Mouse (Mus musculus) adrenal gland, postnatal 10 days (tissue): ENCODE measurements around the gene Atp13a5. TPM values are rescaled to one million over a fixed set of nuclear protein-coding genes. Genes with fewer than 3 reads are reported as not detected.

Experiments
- DNase-seq: peaks from one replicate; pipeline ENCODE4 v3.0.0; 2021; ENCODE audit warnings: mixed read lengths
- total RNA-seq, 2 experiments: library from RNA; stranded (reverse); gene quantifications; 2 replicates each; pipeline ENCODE4 v1.2.3; 2021

The Atp13a5 gene
- total RNA-seq, 2 experiments from 2014 or later = 0.27 to 0.51 TPM

- DNase-seq = no peak
Measured at GRCm38 (mm10) chr16:29204875-29205274, 173.7 kb downstream of the Atp13a5 start.

GRCm38 (mm10) chr16:29201146-29201545 is 177.4 kb downstream of the Atp13a5 start:
- no peak for DNase-seq

- no peak for DNase-seq
Measured at GRCm38 (mm10) chr16:29198461-29198860, 180.1 kb downstream of the Atp13a5 start.

GRCm38 (mm10) chr16:29195156-29195555 is 183.4 kb downstream of the Atp13a5 start:
- peak; percentile 19 for DNase-seq

- no peak for DNase-seq
Measured at GRCm38 (mm10) chr16:29193981-29194380, 184.6 kb downstream of the Atp13a5 start.

- no peak for DNase-seq
Measured at GRCm38 (mm10) chr16:29192911-29193310, 185.6 kb downstream of the Atp13a5 start.

Other genes starting within 250 kb of the Atp13a5 start
- gene Hrasls, start 169.0 kb downstream of the Atp13a5 start, total RNA-seq = 1 to 10 TPM; 1.3 to 3.0 TPM
- gene Atp13a4, start 166.1 kb upstream of the Atp13a5 start, total RNA-seq = under 1 TPM in 1 of 2 experiments, not detected in 1; 0.42 TPM
- 100 to 1,000 TPM in 1 of 2 experiments, 10 to 100 TPM in 1; 99.7 to 113 TPM for gene Opa1, start 200.6 kb upstream of the Atp13a5 start, total RNA-seq